8 mouse cellular contexts compared by ENCODE assay signal in genomic region chr12:33147497-33148267, GRCm38 (mm10). TPM values are rescaled to one million over a fixed set of nuclear protein-coding genes. Genes with fewer than 3 reads are reported as not detected.
A peak's percentile ranks its signal among the peaks of the same experiment; 100 is the strongest.
DNase-seq lines count a peak whose midpoint lies in the region; ATAC-seq lines count a peak whose summit lies in the region.

Gene Atxn7l1, plus strand, starts transcription at chr12:33147693.

- H3K9ac ChIP-seq in kidney, embryonic 15.5 days: peak within 1 kb of the TSS; percentile 75

- H3K27me3 ChIP-seq in heart, embryonic 10.5 days (ENCODE audit: insufficient read depth, poor library complexity, severe bottlenecking): peaks cover 20% of the 10 kb centered on the region
- peaks cover 21% of the 10 kb centered on the region for H3K27me3 ChIP-seq in kidney, embryonic 15.5 days

- peak within 1 kb of the TSS; percentile 79 for H3K4me3 ChIP-seq in heart, embryonic 10.5 days
- peak within 1 kb of the TSS; percentile 77 for H3K4me3 ChIP-seq in kidney, embryonic 15.5 days (replicated peaks)

- WGBS in heart, embryonic 10.5 days: under 1% methylated on average over 54 of the region's 54 CpGs
- WGBS in kidney, embryonic 15.5 days: 0% methylated on average over 54 of the region's 54 CpGs

- H3K36me3 ChIP-seq in heart, embryonic 10.5 days: no peaks in the 10 kb centered on the region
- H3K36me3 ChIP-seq in kidney, embryonic 15.5 days: no peaks in the 10 kb centered on the region

- peak within 1 kb of the TSS; percentile 98 for H3K4me2 ChIP-seq in kidney, embryonic 15.5 days

- no peaks in the 10 kb centered on the region for H3K9me3 ChIP-seq in heart, embryonic 10.5 days
- no peaks in the 10 kb centered on the region for H3K9me3 ChIP-seq in kidney, embryonic 15.5 days (replicated peaks)

- peaks cover 24% of the 10 kb centered on the region for H3K4me1 ChIP-seq in heart, embryonic 10.5 days
- peaks cover 22% of the 10 kb centered on the region for H3K4me1 ChIP-seq in kidney, embryonic 15.5 days

- peak; percentile 90 to 92 for DNase-seq in B cell, adult 2 months
- peak; percentile 98 for DNase-seq in brain, adult 2 months (ENCODE audit: low read depth, low spot score)
- peak; percentile 96 for DNase-seq in heart, embryonic 10.5 days (ENCODE audit: low spot score)
- DNase-seq in liver: peak; percentile 93
- DNase-seq in spleen, postnatal 4 days (ENCODE audit: low spot score in 2 of 2): peak; percentile 89 to 97

- peak within 1 kb of the TSS; percentile 95 for H3K27ac ChIP-seq in heart, embryonic 10.5 days
- H3K27ac ChIP-seq in kidney, embryonic 15.5 days: peak within 1 kb of the TSS; percentile 67

- peak; percentile 94 for ATAC-seq in erythroblast, adult 5-6 weeks (replicated peaks; ENCODE audit: low FRiP score, poor library complexity, severe bottlenecking)
- ATAC-seq in kidney, embryonic 15.5 days (replicated peaks; ENCODE audit: low FRiP score): peak; percentile 95
- peak; percentile 93 for ATAC-seq in monocyte, adult 5-6 weeks (replicated peaks; ENCODE audit: insufficient number of reproducible peaks, low FRiP score, low TSS enrichment, poor library complexity, severe bottlenecking)

RNA-seq across cellular contexts. Expression of gene Atxn7l1, which starts in this region (rescaled TPM):
- total RNA-seq in erythroblast, adult 5-6 weeks (2015; ENCODE audit: low replicate concordance): 179 and 188 TPM in 2 replicates
- 105 and 131 TPM in 2 replicates for total RNA-seq in erythroblast, adult 5-6 weeks (2017; ENCODE audit: low replicate concordance)
- polyA plus RNA-seq in heart, embryonic 10.5 days (2016; fragmentation: Nextera tagmentation; extraction: Ambion mirVana): 11.5 and 13.6 TPM in 2 replicates
- 11.1 and 12.7 TPM in 2 replicates for polyA plus RNA-seq in kidney, embryonic 15.5 days (2015; fragmentation: Nextera tagmentation; extraction: Ambion mirVana)
- total RNA-seq in monocyte, adult 5-6 weeks (2017): 46.2 to 73.7 TPM (median 53.1 TPM) in 3 replicates

Comparison
In these comparisons a context has a peak if more than half of its experiments do, and no peak if none do; other contexts are left out.
1. Peak in every context shown above with its lines: DNase-seq, ATAC-seq, H3K4me3 ChIP-seq and H3K27ac ChIP-seq.